Mouse (Mus musculus) liver, embryonic 14.5 days (tissue): ENCODE data around the gene Rnf144b. TPM values are rescaled to one million over a fixed set of nuclear protein-coding genes. Genes with fewer than 3 reads are reported as not detected.

Source experiments
- ATAC-seq: fragments of 200-750 bp; cut with Nextera tagmentation; 2 replicates; pipeline ENCODE4 v1.8.0; 2017; ENCODE audit warnings: moderate number of reproducible peaks, mild to moderate bottlenecking, moderate library complexity; ENCODE audit not compliant: insufficient read depth
- DNase-seq, 3 experiments: peaks; one replicate each; pipeline ENCODE4 v3.0.0-alpha.2; 2012 to 2013; ENCODE audit warnings: low read depth in 3 of 3, low spot score in 3 of 3
- H3K27ac ChIP-seq: fragments of 300-500 bp; sonication (generic); 2 replicates; pipeline ENCODE4 v1.5.1; 2014; ENCODE audit warnings: moderate library complexity, mild to moderate bottlenecking, control low read depth, inconsistent platforms
- H3K27me3 ChIP-seq: fragments of 300-500 bp; sonication (generic); 2 replicates; pipeline ENCODE4 v1.6.1; 2014; ENCODE audit warnings: mild to moderate bottlenecking, low read length, moderate library complexity; ENCODE audit not compliant: control insufficient read depth, insufficient read depth
- H3K36me3 ChIP-seq: fragments of 300-500 bp; sonication (generic); replicated peaks from 2 replicates; pipeline ENCODE4 v1.6.1; 2014; ENCODE audit warnings: low read depth; ENCODE audit not compliant: control insufficient read depth, insufficient read depth
- H3K4me1 ChIP-seq, 2 experiments: fragments of 200-500 bp in 1 of 2; fragments of 300-500 bp in 1 of 2; sonication (generic) in 1 of 2; replicated peaks; 2 replicates each; pipeline ENCODE4 v1.6.1; 2012 to 2014; ENCODE audit warnings: antibody characterized with exemption in 1 of 2, inconsistent platforms in 1 of 2, low read length in 1 of 2; ENCODE audit not compliant: control insufficient read depth in 2 of 2, insufficient read depth in 2 of 2
- H3K4me2 ChIP-seq: fragments of 300-500 bp; sonication (generic); 2 replicates; pipeline ENCODE4 v1.6.1; 2014; ENCODE audit warnings: low read depth, mild to moderate bottlenecking, control low read depth, moderate library complexity
- H3K4me3 ChIP-seq, 2 experiments: fragments of 200-500 bp in 1 of 2; fragments of 300-500 bp in 1 of 2; sonication (generic) in 1 of 2; 2 replicates each; pipeline ENCODE4 v1.5.1; 2012 to 2014; ENCODE audit warnings: low read depth in 2 of 2, low read length in 2 of 2, mild to moderate bottlenecking in 2 of 2, control low read depth in 1 of 2, inconsistent platforms in 1 of 2, moderate library complexity in 1 of 2; ENCODE audit not compliant: insufficient read depth in 1 of 2
- H3K9ac ChIP-seq: fragments of 300-500 bp; sonication (generic); replicated peaks from 2 replicates; pipeline ENCODE4 v1.6.1; 2014; ENCODE audit warnings: mild to moderate bottlenecking, control low read depth, moderate library complexity
- H3K9me3 ChIP-seq: fragments of 300-500 bp; sonication (generic); 2 replicates; pipeline ENCODE4 v1.6.1; 2016; ENCODE audit warnings: low read length, mixed read lengths; ENCODE audit not compliant: control insufficient read depth
- CTCF ChIP-seq: IDR thresholded peaks from 2 replicates; pipeline ENCODE4 v1.5.1; 2016; ENCODE audit warnings: antibody characterized with exemption, low read depth, control low read depth
- EP300 ChIP-seq: IDR thresholded peaks from 2 replicates; pipeline ENCODE4 v1.6.1; 2016; ENCODE audit warnings: antibody characterized with exemption, low read depth
- WGBS: fragments of 180-500 bp; shearing (Covaris S2); extraction: QIAGEN DNeasy Blood & Tissue Kit; methylation state at CpG from one replicate; pipeline ENCODE4 v1.1.7; 2014; ENCODE audit not compliant: insufficient replicate concordance; 5-methylcytosine and 5-hydroxymethylcytosine counted together
- polyA plus RNA-seq, 2 experiments: library from polyadenylated mRNA; depleted of rRNA in 1 of 2; stranded (reverse) in 1 of 2; unstranded in 1 of 2; fragments of >200 nt; fragmentation: Nextera tagmentation in 1 of 2; extraction: Ambion mirVana in 1 of 2; gene quantifications; 2 replicates each; pipeline versions ENCODE4 v1.2.1 to v1.2.3; 2012 to 2014

Gene Rnf144b
- polyA plus RNA-seq, 2 experiments = 1.6 to 2.2 TPM

DNA sequence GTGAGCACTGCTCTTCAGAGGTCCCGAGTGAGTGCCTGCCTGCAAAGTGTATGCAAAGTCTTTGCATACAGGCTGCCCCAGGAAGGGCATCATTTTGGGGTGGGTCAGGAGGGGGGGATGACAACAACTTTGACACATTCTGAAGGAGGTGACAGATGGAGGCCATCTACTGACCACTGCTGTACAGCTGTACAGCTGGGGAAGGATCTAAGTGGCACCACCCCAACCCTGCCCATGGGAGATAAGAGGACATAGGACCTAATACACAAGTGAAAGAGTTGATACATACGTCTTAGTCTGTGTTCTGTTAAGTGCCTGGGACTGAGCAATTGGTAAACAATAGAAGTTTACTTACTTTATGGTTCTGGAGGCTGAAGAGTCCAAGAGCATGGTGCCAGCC is 13.2 kb upstream of the Rnf144b start:
- Histone ChIP-seq H3K9me3 (no peaks in the 10 kb centered on the region), H3K36me3 (peaks cover 1% of the 10 kb centered on the region), H3K4me3 (peak overlapping the region; percentile 35 to 36), H3K27me3 (no peaks in the 10 kb centered on the region), H3K4me1 (peaks cover 71% of the 10 kb centered on the region in 2 experiments), H3K4me2 (peak overlapping the region; percentile 96), H3K27ac (peak overlapping the region; percentile 97), H3K9ac (peak overlapping the region; percentile 79)
- DNase-seq (peak; percentile 69 to 78 (median 78)), ATAC-seq (peak; percentile 70)
- 28% methylated on average over 2 of the region's 2 CpGs for WGBS
- TF ChIP-seq CTCF (no peak), EP300 (peak; percentile 91)

DNA sequence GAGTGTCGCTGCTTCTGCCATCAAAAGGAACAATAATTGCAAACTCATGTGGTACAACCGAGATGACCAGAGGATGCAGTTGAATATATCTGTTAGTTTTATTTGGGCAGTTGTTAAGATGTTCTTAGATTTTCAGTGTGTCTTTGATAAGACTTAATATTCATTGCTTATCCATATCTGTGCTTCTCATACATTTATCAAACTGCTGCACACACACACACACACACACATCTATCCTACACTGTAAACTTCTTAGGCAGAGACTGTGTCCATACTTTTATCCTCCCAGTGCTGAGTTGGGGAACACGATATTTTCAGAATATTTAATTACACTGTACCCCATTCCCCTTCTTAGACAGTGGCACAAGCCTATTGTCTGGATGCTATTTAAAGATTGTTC is 11.3 kb upstream of the Rnf144b start:
- 28% methylated on average over 3 of the region's 3 CpGs for WGBS
- Histone ChIP-seq H3K9me3 (no peaks in the 10 kb centered on the region), H3K27ac (peak overlapping the region; percentile 97), H3K9ac (peak overlapping the region; percentile 65), H3K4me1 (peaks cover 76 to 80% of the 10 kb centered on the region in 2 experiments), H3K27me3 (no peaks in the 10 kb centered on the region), H3K4me3 (peak overlapping the region in 1 of 2 experiments; percentile 25; a peak in 2 of 4 replicates), H3K36me3 (no peaks in the 10 kb centered on the region), H3K4me2 (peak overlapping the region; percentile 96)
- TF ChIP-seq EP300 = peak; percentile 93
- no peak for TF ChIP-seq CTCF
- DNase-seq (peak in 1 of 3 experiments; percentile 65), ATAC-seq (peak; percentile 58)

DNA sequence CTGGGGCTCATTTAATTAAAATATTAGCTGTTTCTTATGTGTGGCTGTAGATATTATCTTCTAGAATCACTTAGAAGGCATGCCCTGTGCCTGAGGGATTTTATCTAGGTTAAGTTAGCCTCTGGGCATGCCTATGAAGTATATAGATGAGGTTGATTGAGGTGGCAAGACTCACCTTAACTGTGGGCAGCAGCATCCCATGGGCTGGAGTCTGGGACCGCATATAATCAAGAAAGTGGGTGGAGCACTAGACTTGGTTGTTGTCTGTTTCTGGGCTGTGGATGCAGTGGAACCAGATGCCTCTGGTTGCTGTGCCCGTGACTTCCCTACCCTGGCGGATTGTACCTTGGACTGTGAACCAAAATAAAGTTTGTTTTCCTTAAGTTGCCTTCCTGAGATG is 10.4 kb upstream of the Rnf144b start:
- H3K27me3 ChIP-seq = no peaks in the 10 kb centered on the region
- peaks cover 78 to 87% of the 10 kb centered on the region in 2 experiments for H3K4me1 ChIP-seq
- no peaks in the 10 kb centered on the region for H3K36me3 ChIP-seq
- H3K27ac ChIP-seq = peak overlapping the region; percentile 97
- ATAC-seq (peak; percentile 5; the same call in 1 of the 2 replicates), DNase-seq (peak in 1 of 3 experiments; percentile 60)
- TF ChIP-seq CTCF (no peak), EP300 (no peak)
- peak overlapping the region in 1 of 2 experiments; percentile 25; a peak in 2 of 4 replicates for H3K4me3 ChIP-seq
- peak overlapping the region; percentile 96 for H3K4me2 ChIP-seq
- H3K9me3 ChIP-seq = no peaks in the 10 kb centered on the region
- 53% methylated on average over 3 of the region's 3 CpGs for WGBS
- peak overlapping the region; percentile 65 for H3K9ac ChIP-seq

DNA sequence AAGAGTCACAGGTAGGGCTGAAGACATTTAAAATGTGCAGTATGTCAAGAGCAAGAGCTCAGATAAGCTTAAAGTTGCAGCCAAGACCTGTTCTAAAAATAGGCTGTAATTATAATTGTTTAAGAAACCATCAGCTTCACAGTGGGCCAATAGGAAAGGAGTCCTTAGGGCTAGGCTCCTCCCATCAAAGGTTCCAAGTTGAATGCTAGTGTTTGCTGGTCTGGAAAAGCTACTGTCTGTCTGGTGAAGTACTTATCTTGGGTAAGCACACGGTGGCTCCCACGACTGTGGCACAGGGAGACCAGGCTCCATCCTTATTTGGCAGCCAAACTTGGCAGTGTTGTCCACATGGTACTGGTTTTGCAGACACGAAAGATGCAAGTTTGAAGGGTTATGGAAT is 9.5 kb upstream of the Rnf144b start:
- peak; percentile 83 to 95 (median 83) for DNase-seq
- Histone ChIP-seq H3K4me2 (peak overlapping the region; percentile 96), H3K4me1 (peaks cover 69 to 80% of the 10 kb centered on the region in 2 experiments), H3K36me3 (no peaks in the 10 kb centered on the region), H3K27me3 (no peaks in the 10 kb centered on the region), H3K9me3 (no peaks in the 10 kb centered on the region), H3K9ac (peak overlapping the region; percentile 65), H3K27ac (peak overlapping the region; percentile 97), H3K4me3 (0 out of 4 replicates have a peak overlapping the region, but pooled peaks of 1 of the 2 experiments have one; percentile 6)
- TF ChIP-seq CTCF (peak; percentile 21; the same call in 1 of the 2 replicates), EP300 (peak; percentile 82)
- ATAC-seq = peak; percentile 80
- 14% methylated on average over 3 of the region's 3 CpGs for WGBS

DNA sequence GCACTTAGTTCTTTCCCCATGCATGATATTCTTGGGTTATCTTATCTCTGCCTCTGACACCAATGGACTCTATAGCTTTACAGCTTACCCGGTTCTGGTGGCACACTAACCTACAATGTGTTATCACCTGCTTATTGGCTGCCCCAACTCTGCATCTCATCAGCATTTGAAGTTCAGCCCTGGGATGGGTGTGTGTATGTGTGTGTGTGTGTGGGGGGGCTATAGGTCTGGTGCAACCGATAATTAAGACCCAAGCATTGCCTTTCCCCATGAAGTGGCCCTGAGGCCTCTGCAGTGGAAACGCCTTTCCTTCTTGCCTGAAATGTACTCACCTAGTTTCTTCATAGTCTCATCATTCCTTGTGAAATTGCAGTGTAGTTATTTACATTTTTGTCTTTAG is 6.5 kb upstream of the Rnf144b start:
- TF ChIP-seq CTCF (no peak), EP300 (peak; percentile 59)
- no peaks in the 10 kb centered on the region for H3K36me3 ChIP-seq
- peak overlapping the region; percentile 42 for H3K27ac ChIP-seq
- ATAC-seq (peak; percentile 24), DNase-seq (peak in 1 of 3 experiments; percentile 72)
- peaks cover 40 to 49% of the 10 kb centered on the region in 2 experiments for H3K4me1 ChIP-seq
- H3K27me3 ChIP-seq = peaks cover 5% of the 10 kb centered on the region
- 58% methylated on average over 3 of the region's 3 CpGs for WGBS
- H3K9ac ChIP-seq = 0 out of 2 replicates have a peak overlapping the region, but pooled peaks have one; percentile 9
- H3K4me2 ChIP-seq = peak overlapping the region; percentile 23; the same call in 1 of the 2 replicates
- H3K9me3 ChIP-seq = no peaks in the 10 kb centered on the region
- H3K4me3 ChIP-seq = no peak overlapping the region
